Mouse (Mus musculus): ENCODE data around the gene Tigd3.

DNA sequence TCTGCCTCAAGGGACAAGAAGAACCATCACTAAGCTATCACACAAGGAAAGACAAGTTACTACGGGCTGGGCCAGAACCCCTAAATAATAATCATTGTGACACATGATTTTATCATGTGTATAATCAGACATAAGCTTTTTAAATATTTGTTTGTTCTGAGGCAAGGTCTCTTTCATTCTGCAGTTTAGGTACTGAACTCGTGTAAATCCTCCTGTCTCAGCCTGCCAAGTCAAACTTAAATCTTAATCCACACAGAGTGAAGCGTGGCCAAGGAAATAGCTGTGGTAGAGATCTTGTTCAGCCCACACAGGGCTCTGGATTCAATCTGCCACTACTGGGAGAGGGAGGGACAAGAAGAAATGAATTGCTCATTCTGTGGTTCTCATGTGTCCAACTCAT, 13.3 kb upstream of the Tigd3 start:
- TF ChIP-seq HCFC1 (IDR thresholded peaks at IDR 0.05; ENCODE audit: borderline replicate concordance, insufficient read depth, low read length) (no peak), ZC3H11A (IDR thresholded peaks at IDR 0.05; ENCODE audit: borderline replicate concordance, low read depth, low read length) (no peak), MAFK (IDR thresholded peaks at IDR 0.05; ENCODE audit: insufficient read depth, low read depth, low read length) (no peak), ZNF384 (IDR thresholded peaks at IDR 0.05; ENCODE audit: low read depth, low read length) (no peak)

All from ES-E14 (cell line).